Mouse (Mus musculus) right cerebral cortex, postnatal 25 days (tissue): Measurements from ENCODE around the gene Gpr4.
A peak's percentile ranks its signal among the peaks of the same experiment; 100 is the strongest.

Source experiments
- DNase-seq: peaks from one replicate; pipeline ENCODE4 v3.0.0; 2022

Gene Gpr4

GRCm38 (mm10) chr7:19268993-19269681, 56.8 kb downstream of the Gpr4 start:
- no peak for DNase-seq

GRCm38 (mm10) chr7:19269721-19270441, 57.5 kb downstream of the Gpr4 start:
- no peak for DNase-seq

GRCm38 (mm10) chr7:19270509-19271237, 58.3 kb downstream of the Gpr4 start:
- DNase-seq, result no peak

- DNase-seq, result peak; percentile 87
Observed at GRCm38 (mm10) chr7:19271238-19272172, 59.2 kb downstream of the Gpr4 start, which contains the start of gene Vasp. Gene Vasp, minus strand, starts transcription at chr7:19271817.

GRCm38 (mm10) chr7:19272173-19272764, 59.9 kb downstream of the Gpr4 start:
- DNase-seq, result no peak
